Mouse (Mus musculus) forebrain, embryonic 11.5 days (tissue): Measurements from ENCODE around the gene Tmem245. TPM values are rescaled to one million over a fixed set of nuclear protein-coding genes. Genes with fewer than 3 reads are reported as not detected.

Experiments used
- ATAC-seq: fragments of 200-750 bp; cut with Nextera tagmentation; replicated peaks from 2 replicates; pipeline ENCODE4 v1.8.0; 2017; ENCODE audit warnings: moderate TSS enrichment; ENCODE audit not compliant: low FRiP score
- DNase-seq: peaks from one replicate; pipeline ENCODE4 v3.0.0-alpha.2; 2017; ENCODE audit warnings: low spot score
- H3K27ac ChIP-seq: fragments of 300-500 bp; sonication (generic); 2 replicates; pipeline ENCODE4 v1.5.1; 2014; ENCODE audit warnings: low read depth, low read length
- H3K27me3 ChIP-seq: fragments of 300-500 bp; sonication (generic); 2 replicates; pipeline ENCODE4 v1.6.1; 2014; ENCODE audit warnings: mild to moderate bottlenecking, low read length, mixed read lengths; ENCODE audit not compliant: control insufficient read depth, insufficient read depth
- H3K36me3 ChIP-seq: fragments of 300-500 bp; sonication (generic); 2 replicates; pipeline ENCODE4 v1.6.1; 2014; ENCODE audit warnings: mild to moderate bottlenecking, low read length, moderate library complexity, mixed read lengths; ENCODE audit not compliant: control insufficient read depth, insufficient read depth
- H3K4me1 ChIP-seq: fragments of 300-500 bp; sonication (generic); replicated peaks from 2 replicates; pipeline ENCODE4 v1.6.1; 2014; ENCODE audit warnings: low read length, mixed read lengths; ENCODE audit not compliant: control insufficient read depth, insufficient read depth
- H3K4me2 ChIP-seq: fragments of 300-500 bp; sonication (generic); 2 replicates; pipeline ENCODE4 v1.6.1; 2014; ENCODE audit warnings: low read depth, mild to moderate bottlenecking, low read length, moderate library complexity, mixed read lengths; ENCODE audit not compliant: severe bottlenecking
- H3K4me3 ChIP-seq: fragments of 300-500 bp; sonication (generic); 2 replicates; pipeline ENCODE4 v1.5.1; 2014; ENCODE audit warnings: low read depth, low read length
- H3K9ac ChIP-seq: fragments of 300-500 bp; sonication (generic); 2 replicates; pipeline ENCODE4 v1.6.1; 2014; ENCODE audit warnings: low read length
- H3K9me3 ChIP-seq: fragments of 300-500 bp; sonication (generic); 2 replicates; pipeline ENCODE4 v1.6.1; 2016; ENCODE audit warnings: low read length, mixed read lengths; ENCODE audit not compliant: control insufficient read depth
- WGBS: fragments of 180-500 bp; shearing (Covaris S2); extraction: QIAGEN DNeasy Blood & Tissue Kit; methylation state at CpG from one replicate; pipeline ENCODE4 v1.1.7; 2014; 5-methylcytosine and 5-hydroxymethylcytosine counted together
- polyA plus RNA-seq: library from polyadenylated mRNA; unstranded; fragments of >200 nt; fragmentation: Nextera tagmentation; extraction: Ambion mirVana; gene quantifications from 2 replicates; pipeline ENCODE4 v1.2.1, GENCODE M21; 2014

Tmem245 gene
- polyA plus RNA-seq, 1 experiment from 2014 or later: 12.7 TPM

GRCm38 (mm10) chr4:56937136-56937535, 10.1 kb downstream of the Tmem245 start:
- no peaks in the 10 kb centered on the region for H3K27me3 ChIP-seq

GRCm38 (mm10) chr4:56935327-56935726, 11.9 kb downstream of the Tmem245 start:
- DNase-seq (no peak), ATAC-seq (no peak)
- H3K9ac ChIP-seq: no peak overlapping the region
- H3K27me3 ChIP-seq: no peaks in the 10 kb centered on the region
- no peaks in the 10 kb centered on the region for H3K9me3 ChIP-seq
- no peak overlapping the region for H3K4me3 ChIP-seq
- no CpG with 5 or more reads among the region's 1 CpGs for WGBS
- H3K36me3 ChIP-seq: no peaks in the 10 kb centered on the region
- H3K27ac ChIP-seq: no peak overlapping the region
- H3K4me2 ChIP-seq: no peak overlapping the region
- H3K4me1 ChIP-seq: no peaks in the 10 kb centered on the region

More at GRCm38 (mm10) chr4:56937136-56937535, 10.1 kb downstream of the Tmem245 start:
- no peaks in the 10 kb centered on the region for H3K36me3 ChIP-seq
- no peak overlapping the region for H3K4me2 ChIP-seq
- WGBS: 74% methylated on average over 6 of the region's 6 CpGs
- DNase-seq (no peak), ATAC-seq (no peak)
- H3K9ac ChIP-seq: no peak overlapping the region
- no peaks in the 10 kb centered on the region; the same call in 1 of the 2 replicates for H3K4me1 ChIP-seq
- H3K4me3 ChIP-seq: no peak overlapping the region
- no peaks in the 10 kb centered on the region for H3K9me3 ChIP-seq
- H3K27ac ChIP-seq: no peak overlapping the region

GRCm38 (mm10) chr4:56933154-56933553, 14.1 kb downstream of the Tmem245 start:
- WGBS: 91% methylated on average over 4 of the region's 4 CpGs
- Histone ChIP-seq H3K4me1 (no peaks in the 10 kb centered on the region), H3K9ac (no peak overlapping the region), H3K9me3 (no peaks in the 10 kb centered on the region), H3K4me3 (no peak overlapping the region), H3K27me3 (no peaks in the 10 kb centered on the region), H3K4me2 (no peak overlapping the region), H3K36me3 (no peaks in the 10 kb centered on the region; the same call in 1 of the 2 replicates), H3K27ac (no peak overlapping the region)
- DNase-seq (no peak), ATAC-seq (no peak)

GRCm38 (mm10) chr4:56932096-56932495, 15.1 kb downstream of the Tmem245 start:
- Histone ChIP-seq H3K4me1 (no peaks in the 10 kb centered on the region), H3K27me3 (no peaks in the 10 kb centered on the region), H3K4me2 (no peak overlapping the region), H3K36me3 (no peaks in the 10 kb centered on the region; the same call in 1 of the 2 replicates), H3K9me3 (no peaks in the 10 kb centered on the region), H3K27ac (no peak overlapping the region), H3K4me3 (no peak overlapping the region), H3K9ac (no peak overlapping the region)
- DNase-seq (no peak), ATAC-seq (no peak)
- WGBS: 52% methylated on average over 7 of the region's 7 CpGs

- Histone ChIP-seq H3K4me3 (no peak overlapping the region), H3K4me2 (no peak overlapping the region), H3K36me3 (no peaks in the 10 kb centered on the region; the same call in 1 of the 2 replicates), H3K27ac (no peak overlapping the region), H3K9ac (no peak overlapping the region), H3K4me1 (no peaks in the 10 kb centered on the region), H3K9me3 (no peaks in the 10 kb centered on the region), H3K27me3 (no peaks in the 10 kb centered on the region)
- 87% methylated on average over 4 of the region's 4 CpGs for WGBS
- DNase-seq: no peak
- ATAC-seq: no peak
Observed at GRCm38 (mm10) chr4:56930312-56930711, 16.9 kb downstream of the Tmem245 start.

GRCm38 (mm10) chr4:56926971-56927370, 20.3 kb downstream of the Tmem245 start:
- DNase-seq (no peak), ATAC-seq (no peak)
- no peak overlapping the region for H3K4me3 ChIP-seq
- no peak overlapping the region for H3K4me2 ChIP-seq
- WGBS: 85% methylated on average over 4 of the region's 4 CpGs
- no peaks in the 10 kb centered on the region for H3K27me3 ChIP-seq
- H3K36me3 ChIP-seq: peaks cover 12% of the 10 kb centered on the region
- no peaks in the 10 kb centered on the region for H3K4me1 ChIP-seq
- no peak overlapping the region for H3K27ac ChIP-seq
- H3K9me3 ChIP-seq: no peaks in the 10 kb centered on the region
- no peak overlapping the region for H3K9ac ChIP-seq

- DNase-seq (no peak), ATAC-seq (no peak)
- no peaks in the 10 kb centered on the region for H3K9me3 ChIP-seq
- H3K9ac ChIP-seq: no peak overlapping the region
- no peak overlapping the region for H3K27ac ChIP-seq
- H3K4me1 ChIP-seq: no peaks in the 10 kb centered on the region
- H3K4me2 ChIP-seq: no peak overlapping the region
- peaks cover 14% of the 10 kb centered on the region for H3K36me3 ChIP-seq
- 95% methylated on average over 11 of the region's 11 CpGs for WGBS
- no peaks in the 10 kb centered on the region for H3K27me3 ChIP-seq
- no peak overlapping the region for H3K4me3 ChIP-seq
Observed at GRCm38 (mm10) chr4:56922229-56922628, 25.0 kb downstream of the Tmem245 start.

- no peak overlapping the region for H3K4me3 ChIP-seq
- WGBS: 94% methylated on average over 15 of the region's 15 CpGs
- ATAC-seq (no peak), DNase-seq (no peak)
- H3K27ac ChIP-seq: no peak overlapping the region
- H3K9ac ChIP-seq: no peak overlapping the region
- H3K9me3 ChIP-seq: no peaks in the 10 kb centered on the region
- no peaks in the 10 kb centered on the region for H3K27me3 ChIP-seq
- peaks cover 2% of the 10 kb centered on the region; the same call in 1 of the 2 replicates for H3K36me3 ChIP-seq
- no peaks in the 10 kb centered on the region for H3K4me1 ChIP-seq
- no peak overlapping the region for H3K4me2 ChIP-seq
Observed at GRCm38 (mm10) chr4:56915732-56916325, 31.4 kb downstream of the Tmem245 start.

GRCm38 (mm10) chr4:56914761-56915160, 32.5 kb downstream of the Tmem245 start:
- 81% methylated on average over 1 of the region's 1 CpGs for WGBS
- H3K9me3 ChIP-seq: no peaks in the 10 kb centered on the region
- H3K4me3 ChIP-seq: no peak overlapping the region
- ATAC-seq (no peak), DNase-seq (no peak)
- no peaks in the 10 kb centered on the region for H3K27me3 ChIP-seq
- no peak overlapping the region for H3K4me2 ChIP-seq
- H3K27ac ChIP-seq: no peak overlapping the region
- H3K36me3 ChIP-seq: no peaks in the 10 kb centered on the region; the same call in 1 of the 2 replicates
- no peak overlapping the region for H3K9ac ChIP-seq
- H3K4me1 ChIP-seq: no peaks in the 10 kb centered on the region
